Mouse (Mus musculus) midbrain, postnatal 0 days (tissue): ENCODE data around the gene Pfdn2. TPM values are rescaled to one million over a fixed set of nuclear protein-coding genes. Genes with fewer than 3 reads are reported as not detected.
"Not testable (repeated sequence)": the region's sequence is repeated elsewhere in the genome, so short reads cannot be mapped to it uniquely, and the experiment has no call there.

Source experiments
- ATAC-seq: fragments of 200-750 bp; cut with Nextera tagmentation; 2 replicates; pipeline ENCODE4 v1.8.0; 2017; ENCODE audit warnings: moderate number of reproducible peaks, mild to moderate bottlenecking, moderate TSS enrichment, moderate library complexity; ENCODE audit not compliant: low FRiP score
- DNase-seq: peaks from one replicate; pipeline ENCODE4 v3.0.0-alpha.2; 2015; ENCODE audit warnings: low spot score
- H3K27ac ChIP-seq: fragments of 300-500 bp; sonication (generic); 2 replicates; pipeline ENCODE4 v1.5.1; 2014; ENCODE audit warnings: low read depth, mild to moderate bottlenecking, low read length, mixed read lengths
- H3K27me3 ChIP-seq: fragments of 300-500 bp; sonication (generic); 2 replicates; pipeline ENCODE4 v1.6.1; 2014; ENCODE audit warnings: low read length, control low read depth, mixed read lengths; ENCODE audit not compliant: insufficient read depth
- H3K36me3 ChIP-seq: fragments of 300-500 bp; sonication (generic); 2 replicates; pipeline ENCODE4 v1.6.1; 2014; ENCODE audit warnings: low read length, control low read depth, mixed read lengths; ENCODE audit not compliant: insufficient read depth
- H3K4me1 ChIP-seq: fragments of 300-500 bp; sonication (generic); 2 replicates; pipeline ENCODE4 v1.6.1; 2014; ENCODE audit warnings: mild to moderate bottlenecking, control low read depth, antibody characterized with exemption, low read length, mixed read lengths; ENCODE audit not compliant: insufficient read depth
- H3K4me2 ChIP-seq: fragments of 300-500 bp; sonication (generic); 2 replicates; pipeline ENCODE4 v1.6.1; 2014; ENCODE audit warnings: low read depth, mild to moderate bottlenecking, low read length, mixed read lengths; ENCODE audit not compliant: poor library complexity, severe bottlenecking
- H3K4me3 ChIP-seq: fragments of 300-500 bp; sonication (generic); 2 replicates; pipeline ENCODE4 v1.5.1; 2014; ENCODE audit warnings: low read depth, mild to moderate bottlenecking, low read length, moderate library complexity
- H3K9ac ChIP-seq: fragments of 300-500 bp; sonication (generic); replicated peaks from 2 replicates; pipeline ENCODE4 v1.6.1; 2014; ENCODE audit warnings: mild to moderate bottlenecking, low read length, moderate library complexity, mixed read lengths; ENCODE audit not compliant: poor library complexity, severe bottlenecking
- H3K9me3 ChIP-seq: fragments of 300-500 bp; sonication (generic); 2 replicates; pipeline ENCODE4 v1.6.1; 2016; ENCODE audit warnings: low read length, control low read depth
- CTCF ChIP-seq: IDR thresholded peaks from 2 replicates; pipeline ENCODE4 v1.5.1; 2016; ENCODE audit warnings: antibody characterized with exemption, mild to moderate bottlenecking
- WGBS: fragments of 180-500 bp; shearing (Covaris S2); extraction: QIAGEN DNeasy Blood & Tissue Kit; methylation state at CpG from one replicate; pipeline ENCODE4 v1.1.7; 2014; 5-methylcytosine and 5-hydroxymethylcytosine counted together
- polyA plus RNA-seq: library from polyadenylated mRNA; unstranded; fragments of >200 nt; fragmentation: Nextera tagmentation; extraction: Ambion mirVana; gene quantifications from 2 replicates; pipeline ENCODE4 v1.2.1, GENCODE M21; 2015
- total RNA-seq: library from RNA; depleted of rRNA; stranded (reverse); fragments of >200 nt; gene quantifications from 2 replicates; pipeline ENCODE4 v1.2.3, GENCODE M21; 2014

The Pfdn2 gene
- total and polyA plus RNA-seq, 2 experiments from 2014 or later, result 17.3 to 155 TPM

DNA sequence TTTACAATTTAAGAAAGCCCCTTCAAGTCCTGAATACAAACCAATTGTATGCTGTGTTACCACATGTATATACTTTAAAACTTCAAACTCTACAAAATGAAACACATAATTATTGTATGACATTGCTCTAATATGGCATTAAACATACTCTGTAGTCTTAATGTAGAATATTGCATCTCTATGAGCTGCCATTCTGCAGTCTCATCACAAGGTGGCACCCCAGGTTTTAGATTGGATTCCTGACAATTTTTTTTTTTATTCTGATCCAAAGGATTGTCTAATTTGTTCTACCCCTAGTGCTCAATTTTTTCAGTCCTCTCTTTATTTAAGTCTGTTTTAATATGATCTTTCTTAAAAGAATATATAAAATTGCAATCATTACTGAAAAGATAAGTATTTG lies 24.1 kb upstream of the Pfdn2 start:
- ATAC-seq (no peak), DNase-seq (peak; percentile 56)
- peak; percentile 74 for TF ChIP-seq CTCF
- Histone ChIP-seq H3K36me3 (no peaks in the 10 kb centered on the region), H3K9ac (no peak overlapping the region), H3K4me2 (no peak overlapping the region), H3K27me3 (no peaks in the 10 kb centered on the region), H3K9me3 (no peaks in the 10 kb centered on the region), H3K27ac (no peak overlapping the region), H3K4me1 (no peaks in the 10 kb centered on the region), H3K4me3 (no peak overlapping the region)

DNA sequence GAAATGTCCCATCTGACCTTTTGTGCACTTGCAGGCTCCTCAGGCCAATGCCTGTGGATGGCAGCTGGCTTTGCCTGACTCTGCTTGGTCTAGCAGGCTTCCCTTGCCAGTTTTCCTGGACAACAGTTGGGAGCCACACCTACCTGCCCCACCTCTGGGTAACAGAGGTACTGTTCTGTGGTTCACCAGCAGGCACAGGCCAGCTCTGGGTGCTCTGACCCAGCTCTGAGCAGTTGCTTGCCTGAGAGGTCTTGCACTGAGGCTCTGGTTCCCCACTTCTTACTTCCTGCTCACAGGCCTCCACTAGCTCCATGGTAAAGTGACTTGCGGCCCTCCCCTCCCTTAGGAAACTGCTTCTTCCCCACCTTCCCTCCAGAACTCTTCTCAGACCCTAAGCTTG lies 23.5 kb upstream of the Pfdn2 start:
- WGBS, result 79% methylated on average over 1 of the region's 1 CpGs
- H3K27ac ChIP-seq, result no peak overlapping the region
- H3K9me3 ChIP-seq, result no peaks in the 10 kb centered on the region
- H3K4me1 ChIP-seq, result no peaks in the 10 kb centered on the region
- no peak overlapping the region for H3K4me3 ChIP-seq
- ATAC-seq (peak; percentile 54), DNase-seq (no peak)
- H3K27me3 ChIP-seq, result no peaks in the 10 kb centered on the region
- H3K9ac ChIP-seq, result no peak overlapping the region
- no peak for TF ChIP-seq CTCF
- H3K4me2 ChIP-seq, result no peak overlapping the region
- no peaks in the 10 kb centered on the region for H3K36me3 ChIP-seq

DNA sequence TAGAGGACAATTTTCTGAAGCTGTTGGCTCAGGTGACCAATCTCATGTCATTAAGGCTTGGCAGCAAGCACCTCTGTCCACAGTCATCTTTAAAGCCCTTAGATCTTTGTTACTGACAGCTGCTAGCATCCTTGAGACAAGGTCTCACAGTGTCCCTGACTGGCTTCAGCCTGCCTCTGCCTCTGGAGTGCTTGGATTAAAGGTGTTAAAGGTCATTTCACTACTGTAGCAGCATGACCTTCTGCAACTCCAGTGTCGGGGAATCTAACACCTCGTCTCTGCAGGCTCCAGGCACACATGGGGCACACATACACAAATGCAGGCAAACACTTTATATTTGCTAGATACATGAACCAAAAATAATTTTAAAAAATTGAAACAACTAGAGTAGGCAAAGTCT lies 19.9 kb upstream of the Pfdn2 start:
- H3K36me3 ChIP-seq, result no peaks in the 10 kb centered on the region
- no peak overlapping the region for H3K4me2 ChIP-seq
- H3K27ac ChIP-seq, result no peak overlapping the region
- DNase-seq, result no peak
- no peak overlapping the region for H3K4me3 ChIP-seq
- no peak for TF ChIP-seq CTCF
- peaks cover 9% of the 10 kb centered on the region for H3K4me1 ChIP-seq
- 85% methylated on average over 2 of the region's 2 CpGs for WGBS
- no peak overlapping the region for H3K9ac ChIP-seq
- H3K9me3 ChIP-seq, result no peaks in the 10 kb centered on the region
- ATAC-seq, result no peak
- H3K27me3 ChIP-seq, result no peaks in the 10 kb centered on the region

DNA sequence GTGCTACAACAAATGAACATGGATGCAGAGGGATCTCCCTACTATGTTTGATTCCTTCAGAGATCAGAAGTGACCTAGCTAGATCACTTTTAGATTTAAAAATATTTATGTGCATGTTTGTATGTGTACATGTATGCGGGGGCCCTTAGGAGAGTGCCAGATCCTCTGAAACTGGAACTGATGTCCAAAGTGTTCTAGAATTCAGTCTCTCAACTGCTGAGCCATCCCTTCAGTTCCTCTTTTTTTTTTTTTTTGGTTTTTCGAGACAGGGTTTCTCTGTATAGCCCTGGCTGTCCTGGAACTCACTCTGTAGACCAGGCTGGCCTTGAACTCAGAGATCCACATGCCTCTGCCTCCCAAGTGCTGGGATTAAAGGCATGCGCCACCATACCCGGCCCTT lies 18.9 kb upstream of the Pfdn2 start:
- H3K36me3 ChIP-seq, H3K4me2 ChIP-seq, ATAC-seq, H3K9ac ChIP-seq, H3K27ac ChIP-seq, H3K9me3 ChIP-seq, H3K27me3 ChIP-seq, H3K4me3 ChIP-seq, H3K4me1 ChIP-seq, DNase-seq: not testable (repeated sequence)
- WGBS, result over 99% methylated on average over 4 of the region's 4 CpGs

DNA sequence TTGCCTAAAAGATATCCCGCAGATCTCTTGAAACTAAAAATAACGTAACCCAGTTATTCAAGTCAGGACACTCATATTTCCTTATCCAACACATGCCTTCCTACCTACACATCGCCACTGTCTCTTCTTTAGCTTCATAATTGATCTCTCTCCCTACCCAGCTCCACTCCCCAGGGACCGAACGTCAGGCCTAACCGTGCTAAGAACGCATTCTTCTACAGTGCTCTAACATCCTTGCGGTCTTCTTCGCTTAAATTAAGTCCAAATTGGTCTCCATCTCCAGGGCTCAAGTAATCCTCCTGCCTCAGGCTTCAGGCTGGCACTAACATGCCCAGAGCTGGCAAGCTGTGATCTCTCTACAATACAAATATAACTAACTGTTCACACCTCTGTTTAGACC lies 17.2 kb upstream of the Pfdn2 start:
- Histone ChIP-seq H3K27me3 (no peaks in the 10 kb centered on the region), H3K36me3 (peaks cover 6% of the 10 kb centered on the region; the same call in 1 of the 2 replicates), H3K9ac (peak overlapping the region; percentile 94), H3K27ac (peak overlapping the region; percentile 92), H3K4me3 (peak overlapping the region; percentile 82), H3K4me1 (peaks cover 9% of the 10 kb centered on the region), H3K4me2 (peak overlapping the region; percentile 80), H3K9me3 (no peaks in the 10 kb centered on the region)
- TF ChIP-seq CTCF, result no peak
- DNase-seq (peak; percentile 29), ATAC-seq (no peak)
- 28% methylated on average over 9 of the region's 9 CpGs for WGBS

DNA sequence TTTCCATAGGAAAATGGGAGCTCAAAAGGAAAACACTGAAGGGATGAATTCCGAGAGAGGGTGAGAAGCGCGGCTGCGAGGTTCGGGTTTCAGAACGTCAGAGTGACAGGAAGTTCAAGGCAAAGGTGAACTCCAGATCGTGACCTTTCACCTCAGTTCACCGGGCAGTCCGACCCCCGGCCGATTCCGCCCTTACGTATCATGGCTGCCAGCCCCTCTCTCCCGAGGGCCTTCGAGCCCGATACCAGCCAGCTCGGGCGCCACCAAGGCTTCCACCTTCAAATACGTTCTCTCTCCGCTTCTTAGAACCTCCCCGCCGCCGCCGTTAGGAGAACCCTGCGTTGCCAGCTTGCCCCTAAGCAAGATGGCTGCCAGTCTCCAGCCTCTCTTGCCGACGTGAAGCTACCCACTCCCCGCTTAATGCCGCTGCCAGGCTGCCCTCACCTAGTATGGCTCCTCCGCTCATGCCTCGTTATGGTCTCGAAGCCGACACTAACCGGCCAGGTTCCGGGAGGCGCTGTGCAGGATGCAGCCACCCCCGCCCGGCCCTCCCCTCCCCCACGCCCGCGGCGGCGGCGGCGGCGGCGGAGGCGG lies 16.5 kb upstream of the Pfdn2 start, which contains the start of gene Dedd:
Gene Dedd (plus strand): TSS at position 307 of the 594 bp plus-strand sequence.
- peak; percentile 98 for DNase-seq
- peak; percentile 95 for ATAC-seq
- H3K27ac ChIP-seq, result peak within 1 kb of the TSS; percentile 92
- no peaks in the 10 kb centered on the region for H3K9me3 ChIP-seq
- H3K27me3 ChIP-seq, result no peaks in the 10 kb centered on the region
- H3K36me3 ChIP-seq, result peaks cover 9% of the 10 kb centered on the region; the same call in 1 of the 2 replicates
- peak within 1 kb of the TSS; percentile 82 for H3K4me3 ChIP-seq
- under 1% methylated on average over 44 of the region's 48 CpGs for WGBS
- peak within 1 kb of the TSS; percentile 94 for H3K9ac ChIP-seq
- H3K4me2 ChIP-seq, result peak within 1 kb of the TSS; percentile 80
- TF ChIP-seq CTCF, result peak; percentile 32; the same call in 1 of the 2 replicates
- peaks cover 9% of the 10 kb centered on the region for H3K4me1 ChIP-seq
